Mouse (Mus musculus): ENCODE results near the gene Bptf.
"Not testable (repeated sequence)": the region's sequence is repeated elsewhere in the genome, so short reads cannot be mapped to it uniquely, and the experiment has no call there.

Gene Bptf

GRCm38 (mm10) chr11:106985979-106986604 is 145.8 kb downstream of the Bptf start:
- not testable (repeated sequence) for DNase-seq (ENCODE audit: low spot score)
